Mouse (Mus musculus) thymus, adult 2 months (tissue): Measurements from ENCODE around the gene Olfr71. TPM values are rescaled to one million over a fixed set of nuclear protein-coding genes. Genes with fewer than 3 reads are reported as not detected.

Source experiments
- DNase-seq: peaks from one replicate; pipeline ENCODE4 v3.0.0; 2021
- H3K27ac ChIP-seq: fragments of 200-500 bp; 2 replicates; pipeline ENCODE4 v1.5.1; 2012; ENCODE audit warnings: low read length, control low read depth; ENCODE audit not compliant: control insufficient read depth, insufficient read depth
- H3K27me3 ChIP-seq: fragments of 200-500 bp; 2 replicates; pipeline ENCODE4 v1.6.1; 2012; ENCODE audit warnings: mild to moderate bottlenecking, low read length, moderate library complexity, mixed read lengths; ENCODE audit not compliant: control insufficient read depth, insufficient read depth
- H3K36me3 ChIP-seq: fragments of 200-500 bp; 2 replicates; pipeline ENCODE4 v1.6.1; 2012; ENCODE audit warnings: mild to moderate bottlenecking, low read length, moderate library complexity; ENCODE audit not compliant: control insufficient read depth, insufficient read depth
- H3K4me1 ChIP-seq: fragments of 200-500 bp; replicated peaks from 2 replicates; pipeline ENCODE4 v1.6.1; 2012; ENCODE audit warnings: low read length; ENCODE audit not compliant: control insufficient read depth, insufficient read depth
- H3K4me3 ChIP-seq: fragments of 200-500 bp; 2 replicates; pipeline ENCODE4 v1.5.1; 2012; ENCODE audit warnings: mild to moderate bottlenecking, low read length, control low read depth, moderate library complexity; ENCODE audit not compliant: control insufficient read depth, insufficient read depth
- CTCF ChIP-seq: fragments of 200-500 bp; IDR thresholded peaks from 2 replicates; pipeline ENCODE4 v1.5.1; 2012; ENCODE audit warnings: mild to moderate bottlenecking, control low read depth, low read length, moderate library complexity, borderline replicate concordance; ENCODE audit not compliant: control insufficient read depth, poor library complexity, insufficient read depth; ENCODE audit errors: extremely low read depth
- POLR2A ChIP-seq: fragments of 200-500 bp; IDR thresholded peaks from 2 replicates; pipeline ENCODE4 v1.6.1; 2012; ENCODE audit warnings: mild to moderate bottlenecking, low read length, control low read depth, moderate library complexity; ENCODE audit not compliant: control insufficient read depth, poor library complexity, insufficient read depth; ENCODE audit errors: extremely low read depth
- whole genome bisulfite sequencing: fragments of 180-500 bp; shearing (Covaris S2); methylation state at CpG from one replicate; pipeline ENCODE4 v1.1.7; 2018; 5-methylcytosine and 5-hydroxymethylcytosine counted together
- polyA plus RNA-seq: library from polyadenylated mRNA; depleted of rRNA; stranded (reverse); fragments of >200 nt; gene quantifications from 2 replicates; pipeline ENCODE4 v1.2.3, GENCODE M21; 2012

Olfr71 gene
- polyA plus RNA-seq, 1 experiment, result not detected

- Histone ChIP-seq H3K36me3 (no peaks in the 10 kb centered on the region), H3K4me3 (no peak overlapping the region), H3K4me1 (no peaks in the 10 kb centered on the region), H3K27me3 (no peaks in the 10 kb centered on the region), H3K27ac (no peak overlapping the region)
- 97% methylated on average over 7 of the region's 7 CpGs for WGBS
- no peak for DNase-seq
- no peak for TF ChIP-seq CTCF
- TF ChIP-seq POLR2A, result no peak
These were observed 30.5 kb downstream of the Olfr71 start for GRCm38 (mm10) chr4:43679416-43680043.

GRCm38 (mm10) chr4:43678541-43678940 lies 31.5 kb downstream of the Olfr71 start:
- no peak for TF ChIP-seq POLR2A
- Histone ChIP-seq H3K27me3 (no peaks in the 10 kb centered on the region), H3K27ac (no peak overlapping the region), H3K4me3 (no peak overlapping the region), H3K4me1 (no peaks in the 10 kb centered on the region), H3K36me3 (no peaks in the 10 kb centered on the region)
- 94% methylated on average over 6 of the region's 6 CpGs for WGBS
- no peak for DNase-seq

- no peaks in the 10 kb centered on the region for H3K4me1 ChIP-seq
- H3K27me3 ChIP-seq, result no peaks in the 10 kb centered on the region
- no peaks in the 10 kb centered on the region for H3K36me3 ChIP-seq
- TF ChIP-seq POLR2A (no peak), CTCF (no peak)
- H3K4me3 ChIP-seq, result no peak overlapping the region
- no peak overlapping the region for H3K27ac ChIP-seq
- DNase-seq, result no peak
- 92% methylated on average over 4 of the region's 4 CpGs for WGBS
These were observed 34.4 kb downstream of the Olfr71 start for GRCm38 (mm10) chr4:43675608-43676007.

- no peaks in the 10 kb centered on the region for H3K27me3 ChIP-seq
- H3K27ac ChIP-seq, result no peak overlapping the region
- no peaks in the 10 kb centered on the region for H3K4me1 ChIP-seq
- no peak overlapping the region for H3K4me3 ChIP-seq
- no peak for DNase-seq
- H3K36me3 ChIP-seq, result no peaks in the 10 kb centered on the region
- 88% methylated on average over 5 of the region's 5 CpGs for WGBS
- no peak for TF ChIP-seq CTCF
These were observed 35.1 kb downstream of the Olfr71 start for GRCm38 (mm10) chr4:43674974-43675373.

GRCm38 (mm10) chr4:43673703-43674102 lies 36.4 kb downstream of the Olfr71 start:
- 95% methylated on average over 8 of the region's 8 CpGs for WGBS
- H3K27ac ChIP-seq, result no peak overlapping the region
- DNase-seq, result no peak
- TF ChIP-seq CTCF, result no peak
- TF ChIP-seq POLR2A, result no peak
- H3K4me1 ChIP-seq, result peaks cover 8% of the 10 kb centered on the region
- H3K27me3 ChIP-seq, result no peaks in the 10 kb centered on the region
- no peaks in the 10 kb centered on the region for H3K36me3 ChIP-seq
- H3K4me3 ChIP-seq, result no peak overlapping the region

- Histone ChIP-seq H3K4me3 (no peak overlapping the region), H3K36me3 (no peaks in the 10 kb centered on the region), H3K27me3 (no peaks in the 10 kb centered on the region), H3K27ac (no peak overlapping the region), H3K4me1 (peaks cover 10% of the 10 kb centered on the region)
- 33% methylated on average over 2 of the region's 2 CpGs for WGBS
- peak; percentile 37; the same call in 1 of the 2 replicates for TF ChIP-seq CTCF
- no peak for TF ChIP-seq POLR2A
- DNase-seq, result peak; percentile 79
These were observed 38.0 kb downstream of the Olfr71 start for GRCm38 (mm10) chr4:43672070-43672469.

- Histone ChIP-seq H3K4me3 (peak overlapping the region; percentile 55), H3K36me3 (no peaks in the 10 kb centered on the region), H3K27ac (no peak overlapping the region), H3K27me3 (no peaks in the 10 kb centered on the region), H3K4me1 (peaks cover 10% of the 10 kb centered on the region)
- TF ChIP-seq POLR2A (no peak), CTCF (no peak)
- no peak for DNase-seq
- 3% methylated on average over 25 of the region's 25 CpGs for WGBS
These were observed 40.6 kb downstream of the Olfr71 start for GRCm38 (mm10) chr4:43669428-43669794.
